Mouse (Mus musculus): ENCODE results near the gene Gm6169. TPM values are rescaled to one million over a fixed set of nuclear protein-coding genes. Genes with fewer than 3 reads are reported as not detected.
A peak's percentile ranks its signal among the peaks of the same experiment; 100 is the strongest.

Gm6169 gene
- polyA plus RNA-seq, 1 experiment: 0.31 TPM

DNA sequence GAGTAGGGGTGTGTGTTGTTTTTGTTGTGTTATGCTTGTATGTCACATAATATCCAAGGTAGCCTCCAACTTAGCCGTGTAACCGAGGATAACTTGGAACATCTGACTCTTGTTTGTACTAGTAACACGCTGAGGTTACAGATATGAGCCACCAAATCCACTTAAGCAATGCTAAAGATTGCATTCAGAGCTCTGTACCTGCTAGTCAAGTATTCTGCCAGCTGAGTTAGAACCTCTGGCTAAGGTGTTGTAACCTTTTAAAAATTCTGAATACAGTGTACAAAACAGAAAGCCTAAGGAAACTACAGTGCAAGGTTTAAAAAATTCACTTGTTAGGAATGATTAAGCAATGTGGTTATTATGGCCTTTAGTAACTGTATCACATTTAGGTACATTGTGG, 18.4 kb downstream of the Gm6169 start:
- Histone ChIP-seq H3K27me3 (ENCODE audit: control insufficient read depth, insufficient read depth, low read length) (no peaks in the 10 kb centered on the region; the same call in 1 of the 2 replicates), H3K4me3 (replicated peaks; ENCODE audit: insufficient read depth, low read depth, low read length) (no peak overlapping the region), H3K4me1 (ENCODE audit: control insufficient read depth, insufficient read depth, low read length) (peaks cover 3% of the 10 kb centered on the region; the same call in 1 of the 2 replicates), H3K27ac (ENCODE audit: insufficient read depth, low read length) (no peak overlapping the region)
- DNase-seq: no peak
- TF ChIP-seq POLR2A (IDR thresholded peaks at IDR 0.05; ENCODE audit: borderline replicate concordance, insufficient read depth, low read length) (no peak), CTCF (IDR thresholded peaks at IDR 0.05; ENCODE audit: borderline replicate concordance, insufficient read depth, low read depth, low read length) (no peak)
- WGBS: 87% methylated on average over 3 of the region's 3 CpGs

DNA sequence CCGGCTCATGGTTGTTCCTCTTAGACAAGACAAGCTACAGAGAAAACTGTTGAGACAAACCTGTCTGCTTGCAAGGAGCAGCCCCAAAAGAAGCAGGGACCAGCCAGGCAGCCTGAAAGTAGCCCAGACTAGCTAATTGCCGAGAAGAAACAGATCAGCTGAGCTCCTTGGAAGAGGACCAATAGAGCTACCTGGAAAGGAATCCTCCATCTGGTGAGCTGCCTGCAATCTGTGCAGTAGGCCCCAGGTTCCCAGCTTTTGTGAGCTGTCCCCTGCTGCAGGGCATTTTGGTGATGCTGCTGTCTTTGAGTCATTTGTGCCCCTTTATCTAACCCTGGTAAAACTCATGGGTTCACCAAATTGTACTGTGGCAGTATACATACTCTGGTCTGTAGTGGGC, 18.8 kb downstream of the Gm6169 start:
- H3K4me1 ChIP-seq (ENCODE audit: control insufficient read depth, insufficient read depth, low read length): peaks cover 3% of the 10 kb centered on the region; the same call in 1 of the 2 replicates
- H3K27me3 ChIP-seq (ENCODE audit: control insufficient read depth, insufficient read depth, low read length): no peaks in the 10 kb centered on the region; the same call in 1 of the 2 replicates
- 30% methylated on average over 2 of the region's 2 CpGs for WGBS
- H3K4me3 ChIP-seq (replicated peaks; ENCODE audit: insufficient read depth, low read depth, low read length): no peak overlapping the region
- peak; percentile 47 to 75 for DNase-seq
- TF ChIP-seq CTCF (IDR thresholded peaks at IDR 0.05; ENCODE audit: borderline replicate concordance, insufficient read depth, low read depth, low read length) (no peak), POLR2A (IDR thresholded peaks at IDR 0.05; ENCODE audit: borderline replicate concordance, insufficient read depth, low read length) (no peak)
- no peak overlapping the region for H3K27ac ChIP-seq (ENCODE audit: insufficient read depth, low read length)

DNA sequence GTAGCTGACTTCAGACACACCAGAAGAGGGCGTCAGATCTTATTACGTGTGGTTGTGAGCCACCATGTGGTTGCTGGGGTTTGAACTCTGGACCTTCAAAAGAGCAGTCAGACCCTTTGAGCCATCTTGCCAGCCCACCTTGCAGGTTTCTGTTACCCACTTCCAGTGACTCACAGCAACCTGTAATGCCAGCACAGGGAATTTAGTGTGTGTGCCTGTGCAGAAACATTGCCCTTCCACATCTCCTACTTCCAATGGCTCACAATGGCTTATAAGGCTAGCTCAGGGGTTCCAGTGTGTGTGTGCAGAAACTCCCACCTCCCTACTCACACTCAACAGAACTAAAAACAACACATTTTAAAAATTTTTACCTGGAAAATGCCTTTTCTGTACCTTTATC, 21.5 kb downstream of the Gm6169 start:
- peaks cover 3% of the 10 kb centered on the region; the same call in 1 of the 2 replicates for H3K4me1 ChIP-seq (ENCODE audit: control insufficient read depth, insufficient read depth, low read length)
- 94% methylated on average over 2 of the region's 2 CpGs for WGBS
- no peak overlapping the region for H3K4me3 ChIP-seq (replicated peaks; ENCODE audit: insufficient read depth, low read depth, low read length)
- TF ChIP-seq POLR2A (IDR thresholded peaks at IDR 0.05; ENCODE audit: borderline replicate concordance, insufficient read depth, low read length): no peak
- TF ChIP-seq CTCF (IDR thresholded peaks at IDR 0.05; ENCODE audit: borderline replicate concordance, insufficient read depth, low read depth, low read length): no peak
- H3K27me3 ChIP-seq (ENCODE audit: control insufficient read depth, insufficient read depth, low read length): no peaks in the 10 kb centered on the region; the same call in 1 of the 2 replicates
- no peak for DNase-seq
- H3K27ac ChIP-seq (ENCODE audit: insufficient read depth, low read length): no peak overlapping the region

DNA sequence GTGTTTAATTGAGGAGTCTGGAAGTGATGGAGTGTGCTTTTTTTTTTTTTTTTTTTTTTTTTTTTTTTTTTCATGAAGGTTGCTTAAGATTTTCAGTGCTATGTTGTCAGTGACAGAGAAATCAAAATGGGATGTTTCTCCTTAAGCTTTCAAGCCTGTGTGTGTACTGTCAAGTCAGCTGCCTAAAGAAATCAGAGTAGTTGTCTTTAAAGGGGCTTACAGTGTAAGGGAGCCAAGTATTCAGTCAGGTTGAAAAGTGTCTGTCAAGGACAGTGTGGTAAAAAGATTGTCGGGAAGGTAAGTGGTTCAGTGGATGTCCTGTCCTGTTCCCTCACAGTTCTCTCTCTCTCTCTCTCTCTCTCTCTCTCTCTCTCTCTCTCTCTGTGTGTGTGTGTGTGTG, 25.5 kb downstream of the Gm6169 start:
- DNase-seq: no peak
- 41% methylated on average over 1 of the region's 1 CpGs for WGBS
- no peak overlapping the region for H3K4me3 ChIP-seq (replicated peaks; ENCODE audit: insufficient read depth, low read depth, low read length)
- H3K27me3 ChIP-seq (ENCODE audit: control insufficient read depth, insufficient read depth, low read length): peaks cover 1% of the 10 kb centered on the region; the same call in 1 of the 2 replicates
- H3K4me1 ChIP-seq (ENCODE audit: control insufficient read depth, insufficient read depth, low read length): no peaks in the 10 kb centered on the region; the same call in 1 of the 2 replicates
- TF ChIP-seq CTCF (IDR thresholded peaks at IDR 0.05; ENCODE audit: borderline replicate concordance, insufficient read depth, low read depth, low read length) (no peak), POLR2A (IDR thresholded peaks at IDR 0.05; ENCODE audit: borderline replicate concordance, insufficient read depth, low read length) (no peak)
- H3K27ac ChIP-seq (ENCODE audit: insufficient read depth, low read length): no peak overlapping the region

DNA sequence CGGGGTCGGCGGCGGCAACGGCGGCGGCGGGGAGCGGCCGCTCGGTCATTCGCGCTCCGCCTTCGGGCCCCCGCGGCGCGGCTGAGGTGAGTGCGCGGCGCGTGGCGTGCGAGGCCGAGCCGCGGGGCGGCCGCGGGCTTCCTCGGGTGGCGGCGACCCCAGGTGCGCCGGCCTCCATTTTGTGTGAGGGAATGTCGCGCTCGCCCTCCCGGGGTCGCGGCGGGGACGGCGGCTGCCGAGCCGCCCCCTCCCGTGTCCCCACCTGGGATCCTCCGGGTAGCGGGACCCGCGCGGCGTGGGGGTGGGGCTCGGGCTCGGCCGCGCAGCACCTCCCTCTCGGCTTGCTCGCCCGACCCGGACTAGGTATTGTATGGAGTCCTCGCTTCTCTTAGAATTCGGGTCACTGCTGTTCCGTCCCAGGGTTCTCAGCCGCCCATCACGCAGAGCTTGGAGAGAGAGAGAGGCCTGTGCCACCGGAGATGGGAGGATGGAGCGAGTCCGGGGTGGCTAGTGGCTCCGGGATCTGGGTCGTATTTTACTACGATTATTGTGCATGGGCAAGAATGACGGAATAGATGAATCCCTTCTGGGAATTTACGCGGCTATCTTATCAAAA, 27.3 kb downstream of the Gm6169 start:
- TF ChIP-seq POLR2A (IDR thresholded peaks at IDR 0.05; ENCODE audit: borderline replicate concordance, insufficient read depth, low read length): no peak
- TF ChIP-seq CTCF (IDR thresholded peaks at IDR 0.05; ENCODE audit: borderline replicate concordance, insufficient read depth, low read depth, low read length): no peak
- DNase-seq: peak; percentile 45 to 63
- Histone ChIP-seq H3K27ac (ENCODE audit: insufficient read depth, low read length) (no peak overlapping the region), H3K4me3 (replicated peaks; ENCODE audit: insufficient read depth, low read depth, low read length) (peak overlapping the region; percentile 71), H3K4me1 (ENCODE audit: control insufficient read depth, insufficient read depth, low read length) (no peaks in the 10 kb centered on the region; the same call in 1 of the 2 replicates), H3K27me3 (ENCODE audit: control insufficient read depth, insufficient read depth, low read length) (peaks cover 1% of the 10 kb centered on the region; the same call in 1 of the 2 replicates)
- 4% methylated on average over 58 of the region's 76 CpGs for WGBS

DNA sequence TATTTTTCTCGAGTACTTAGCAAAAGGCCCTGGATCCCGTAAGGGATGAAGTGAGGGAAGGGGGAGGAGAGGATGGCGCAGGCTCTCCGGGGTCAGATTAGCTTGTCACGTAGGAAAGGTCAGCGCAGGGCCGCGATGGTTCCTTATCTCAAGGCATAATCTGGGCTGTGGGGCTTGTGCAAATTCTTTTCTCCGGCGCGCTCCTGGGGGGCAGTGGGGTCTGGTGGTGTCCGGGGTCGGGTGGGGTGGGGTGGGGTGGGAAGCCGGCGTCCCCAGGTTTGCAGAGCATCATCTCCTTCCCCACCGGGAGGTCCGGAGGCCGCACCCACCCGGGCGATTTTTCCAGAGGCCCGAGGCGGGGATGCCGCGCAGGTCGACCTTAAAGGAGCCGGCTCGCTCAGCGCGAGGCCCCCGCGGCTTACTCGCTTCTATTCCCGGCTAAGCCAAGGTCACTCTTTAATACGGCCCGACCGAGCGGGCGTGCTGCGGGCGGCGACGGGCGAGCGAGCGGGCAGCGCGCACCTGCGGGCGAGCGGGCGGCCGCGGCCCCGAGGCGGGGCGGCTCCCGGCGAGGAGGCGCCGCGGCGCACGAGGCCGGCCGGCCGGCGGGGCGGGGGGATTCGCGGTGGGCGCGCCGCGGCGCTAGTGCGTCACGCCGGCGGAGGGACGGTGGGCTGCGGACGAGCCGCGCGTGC, 28.0 kb downstream of the Gm6169 start:
- 5% methylated on average over 85 of the region's 85 CpGs for WGBS
- Histone ChIP-seq H3K27me3 (ENCODE audit: control insufficient read depth, insufficient read depth, low read length) (peaks cover 1% of the 10 kb centered on the region; the same call in 1 of the 2 replicates), H3K27ac (ENCODE audit: insufficient read depth, low read length) (no peak overlapping the region), H3K4me3 (replicated peaks; ENCODE audit: insufficient read depth, low read depth, low read length) (peak overlapping the region; percentile 71), H3K4me1 (ENCODE audit: control insufficient read depth, insufficient read depth, low read length) (no peaks in the 10 kb centered on the region; the same call in 1 of the 2 replicates)
- peak; percentile 30 to 50 for DNase-seq
- TF ChIP-seq CTCF (IDR thresholded peaks at IDR 0.05; ENCODE audit: borderline replicate concordance, insufficient read depth, low read depth, low read length) (no peak), POLR2A (IDR thresholded peaks at IDR 0.05; ENCODE audit: borderline replicate concordance, insufficient read depth, low read length) (no peak)

DNA sequence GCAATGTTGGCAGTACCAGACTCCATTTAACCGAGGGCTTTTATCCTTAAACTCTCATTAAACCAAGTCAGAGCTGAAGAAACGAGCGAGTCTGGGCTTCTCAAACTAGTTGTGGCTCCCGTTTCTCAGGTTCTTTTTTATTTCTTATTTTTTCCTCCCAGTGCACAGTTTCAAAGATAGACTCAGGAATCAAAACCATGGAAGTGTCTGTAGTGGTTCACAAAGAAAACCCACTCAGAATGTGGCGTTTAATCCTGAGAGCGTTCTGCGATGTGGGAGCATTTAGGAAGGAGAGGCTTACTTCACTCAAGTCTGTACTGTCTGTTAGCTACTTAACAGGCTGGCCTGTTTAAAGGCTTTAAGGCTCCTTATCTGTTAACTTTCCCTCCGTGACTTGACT, 30.9 kb downstream of the Gm6169 start:
- WGBS: 70% methylated on average over 8 of the region's 8 CpGs

More for the DNA sequence above, 30.9 kb downstream of the Gm6169 start:
- DNase-seq: no peak
- Histone ChIP-seq H3K27ac (ENCODE audit: insufficient read depth, low read length) (no peak overlapping the region), H3K4me1 (ENCODE audit: control insufficient read depth, insufficient read depth, low read length) (no peaks in the 10 kb centered on the region; the same call in 1 of the 2 replicates), H3K27me3 (ENCODE audit: control insufficient read depth, insufficient read depth, low read length) (peaks cover 6% of the 10 kb centered on the region; the same call in 1 of the 2 replicates), H3K4me3 (replicated peaks; ENCODE audit: insufficient read depth, low read depth, low read length) (no peak overlapping the region)
- TF ChIP-seq CTCF (IDR thresholded peaks at IDR 0.05; ENCODE audit: borderline replicate concordance, insufficient read depth, low read depth, low read length): no peak
- no peak for TF ChIP-seq POLR2A (IDR thresholded peaks at IDR 0.05; ENCODE audit: borderline replicate concordance, insufficient read depth, low read length)
